8 mouse cellular contexts compared by ENCODE assay signal in the genomic region with DNA sequence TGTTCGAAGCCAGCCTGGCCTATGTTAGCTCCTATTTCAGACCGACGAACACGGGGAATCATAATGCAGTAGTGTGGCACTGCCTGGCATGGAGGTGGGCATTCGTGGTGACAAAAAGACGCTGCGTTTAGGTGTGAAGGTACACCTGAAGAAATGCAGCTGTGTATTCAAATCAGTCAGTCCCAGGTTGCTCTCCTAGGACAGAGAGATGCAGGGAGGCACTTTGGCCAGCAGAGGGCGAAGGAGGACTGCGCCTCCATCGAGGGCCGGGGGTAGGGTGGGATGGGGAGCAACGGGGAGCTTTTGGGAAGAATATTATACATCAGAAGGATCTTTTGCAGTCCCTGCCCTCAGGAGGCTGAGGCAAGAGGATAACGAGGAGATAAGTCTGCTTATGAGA. TPM values are rescaled to one million over a fixed set of nuclear protein-coding genes. Genes with fewer than 3 reads are reported as not detected.
DNase-seq lines count a peak whose midpoint lies in the region; ATAC-seq and TF ChIP-seq lines count a peak whose summit lies in the region.

No protein-coding gene starts in this region.

- no peaks in the 10 kb centered on the region for H3K9me3 ChIP-seq in hindbrain, embryonic 10.5 days
- no peaks in the 10 kb centered on the region for H3K9me3 ChIP-seq in hindbrain, embryonic 12.5 days (replicated peaks)
- H3K9me3 ChIP-seq in hindbrain, embryonic 14.5 days (ENCODE audit: control insufficient read depth, low read length) = no peaks in the 10 kb centered on the region

- no peak for ATAC-seq in hindbrain, embryonic 12.5 days (ENCODE audit: low FRiP score)
- no peak for ATAC-seq in hindbrain, embryonic 14.5 days (ENCODE audit: low FRiP score)
- peak; percentile 60; the same call in 1 of the 2 replicates for ATAC-seq in monocyte, adult 5-6 weeks (replicated peaks; ENCODE audit: insufficient number of reproducible peaks, low FRiP score, low TSS enrichment, poor library complexity, severe bottlenecking)

- H3K4me2 ChIP-seq in hindbrain, embryonic 12.5 days (replicated peaks) = no peak overlapping the region
- H3K4me2 ChIP-seq in hindbrain, embryonic 14.5 days (replicated peaks) = no peak overlapping the region

- 21% methylated on average over 13 of the region's 13 CpGs for WGBS in hindbrain, embryonic 10.5 days
- 22% methylated on average over 13 of the region's 13 CpGs for WGBS in hindbrain, embryonic 12.5 days
- 21% methylated on average over 13 of the region's 13 CpGs for WGBS in hindbrain, embryonic 14.5 days

- peak; percentile 70 for DNase-seq in hindbrain, embryonic 10.5 days (ENCODE audit: low spot score)
- DNase-seq in testis, postnatal 14 days (ENCODE audit: low spot score) = no peak
- DNase-seq in hindbrain, embryonic 14.5 days (ENCODE audit: low spot score) = peak; percentile 73
- no peak for DNase-seq in gastrocnemius, postnatal 25 days

- H3K9ac ChIP-seq in hindbrain, embryonic 12.5 days = no peak overlapping the region
- no peak overlapping the region for H3K9ac ChIP-seq in hindbrain, embryonic 14.5 days

- H3K4me1 ChIP-seq in hindbrain, embryonic 10.5 days (replicated peaks) = peaks cover 48% of the 10 kb centered on the region
- peaks cover 12% of the 10 kb centered on the region for H3K4me1 ChIP-seq in hindbrain, embryonic 12.5 days
- peaks cover 7% of the 10 kb centered on the region for H3K4me1 ChIP-seq in testis, adult 2 months (ENCODE audit: control insufficient read depth, insufficient read depth, low read length)
- H3K4me1 ChIP-seq in bone marrow macrophage, adult 2 months (ENCODE audit: control insufficient read depth, insufficient read depth, low read length) = no peaks in the 10 kb centered on the region
- H3K4me1 ChIP-seq in hindbrain, embryonic 14.5 days (replicated peaks; ENCODE audit: control insufficient read depth, insufficient read depth, low read length) = no peaks in the 10 kb centered on the region

- no peak for TF ChIP-seq POLR2A in testis, adult 2 months (IDR thresholded peaks at IDR 0.05; ENCODE audit: control insufficient read depth, low read depth, low read length)
- no peak for TF ChIP-seq POLR2A in bone marrow macrophage, adult 2 months (IDR thresholded peaks at IDR 0.05; ENCODE audit: borderline replicate concordance, low read depth, low read length)

- TF ChIP-seq CTCF in testis, adult 2 months (IDR thresholded peaks at IDR 0.05; ENCODE audit: control insufficient read depth, insufficient read depth, insufficient replicate concordance, low read depth, low read length) = peak; percentile 84
- TF ChIP-seq CTCF in bone marrow macrophage, adult 2 months (IDR thresholded peaks at IDR 0.05; ENCODE audit: low read depth, low read length) = peak; percentile 98

- H3K27me3 ChIP-seq in hindbrain, embryonic 10.5 days (ENCODE audit: insufficient read depth, poor library complexity, severe bottlenecking) = peaks cover 46% of the 10 kb centered on the region
- peaks cover 18% of the 10 kb centered on the region for H3K27me3 ChIP-seq in hindbrain, embryonic 12.5 days
- no peaks in the 10 kb centered on the region for H3K27me3 ChIP-seq in testis, adult 2 months (ENCODE audit: control insufficient read depth, insufficient read depth, low read length)
- H3K27me3 ChIP-seq in hindbrain, embryonic 14.5 days (ENCODE audit: control insufficient read depth, insufficient read depth, low read length) = peaks cover 14% of the 10 kb centered on the region

- H3K36me3 ChIP-seq in hindbrain, embryonic 10.5 days = no peaks in the 10 kb centered on the region
- H3K36me3 ChIP-seq in hindbrain, embryonic 12.5 days = no peaks in the 10 kb centered on the region
- H3K36me3 ChIP-seq in testis, adult 2 months (ENCODE audit: control insufficient read depth, insufficient read depth, low read length) = no peaks in the 10 kb centered on the region
- no peaks in the 10 kb centered on the region for H3K36me3 ChIP-seq in hindbrain, embryonic 14.5 days (replicated peaks; ENCODE audit: control insufficient read depth, insufficient read depth)

- no peak overlapping the region for H3K27ac ChIP-seq in hindbrain, embryonic 10.5 days
- H3K27ac ChIP-seq in hindbrain, embryonic 12.5 days = no peak overlapping the region
- H3K27ac ChIP-seq in testis, adult 2 months (ENCODE audit: control insufficient read depth, insufficient read depth, low read depth, low read length) = no peak overlapping the region
- no peak overlapping the region for H3K27ac ChIP-seq in bone marrow macrophage, adult 2 months (ENCODE audit: insufficient read depth, low read depth, low read length)
- H3K27ac ChIP-seq in hindbrain, embryonic 14.5 days = no peak overlapping the region

- no peak overlapping the region for H3K4me3 ChIP-seq in hindbrain, embryonic 10.5 days
- no peak overlapping the region for H3K4me3 ChIP-seq in hindbrain, embryonic 12.5 days
- H3K4me3 ChIP-seq in testis, adult 2 months (ENCODE audit: control insufficient read depth, low read depth, low read length) = no peak overlapping the region
- no peak overlapping the region for H3K4me3 ChIP-seq in bone marrow macrophage, adult 2 months (ENCODE audit: insufficient read depth, low read length)
- no peak overlapping the region for H3K4me3 ChIP-seq in hindbrain, embryonic 14.5 days (replicated peaks; ENCODE audit: low read length)

RNA-seq across cellular contexts. Expression of a gene that starts 5.9 kb away (rescaled TPM):
- polyA plus RNA-seq in hindbrain, embryonic 10.5 days (2016; fragmentation: Nextera tagmentation; extraction: Ambion mirVana) = 45.3 and 45.5 TPM in 2 replicates
- 30.1 and 39.0 TPM in 2 replicates for polyA plus RNA-seq in hindbrain, embryonic 12.5 days (2016; fragmentation: Nextera tagmentation; extraction: Ambion mirVana)
- 7.9 TPM in 2 replicates for polyA plus RNA-seq in testis, adult 2 months (2012; rRNA removed)
- 0.49 and 0.79 TPM in 2 replicates for polyA plus RNA-seq in bone marrow macrophage, adult 2 months (2012; ENCODE audit: insufficient read depth, insufficient read length, missing spikeins)
- polyA plus RNA-seq in hindbrain, embryonic 14.5 days (2014; fragmentation: Nextera tagmentation; extraction: Ambion mirVana) = 5.5 and 7.5 TPM in 2 replicates
- total RNA-seq in monocyte, adult 5-6 weeks (2017) = not detected in 3 replicates
- total RNA-seq in gastrocnemius, postnatal 25 days (2021) = 1 to 10 TPM; 1.3 TPM

RNA-seq across cellular contexts. Expression of a gene that starts 39.4 kb away (rescaled TPM):
- 20.1 and 25.1 TPM in 2 replicates for polyA plus RNA-seq in hindbrain, embryonic 10.5 days (2016; fragmentation: Nextera tagmentation; extraction: Ambion mirVana)
- 20.8 and 25.3 TPM in 2 replicates for polyA plus RNA-seq in hindbrain, embryonic 12.5 days (2016; fragmentation: Nextera tagmentation; extraction: Ambion mirVana)
- 14.9 and 15.0 TPM in 2 replicates for polyA plus RNA-seq in testis, adult 2 months (2012; rRNA removed)
- polyA plus RNA-seq in bone marrow macrophage, adult 2 months (2012; ENCODE audit: insufficient read depth, insufficient read length, missing spikeins) = 11.9 and 14.2 TPM in 2 replicates
- 27.3 and 29.6 TPM in 2 replicates for polyA plus RNA-seq in hindbrain, embryonic 14.5 days (2014; fragmentation: Nextera tagmentation; extraction: Ambion mirVana)
- total RNA-seq in monocyte, adult 5-6 weeks (2017) = 7.3 to 13.8 TPM (median 9.6 TPM) in 3 replicates
- total RNA-seq in gastrocnemius, postnatal 25 days (2021) = 10 to 100 TPM; 15.1 to 15.7 TPM

RNA-seq across cellular contexts. Expression of a gene that starts 39.7 kb away (rescaled TPM):
- polyA plus RNA-seq in hindbrain, embryonic 10.5 days (2016; fragmentation: Nextera tagmentation; extraction: Ambion mirVana) = 137 TPM in 2 replicates
- polyA plus RNA-seq in hindbrain, embryonic 12.5 days (2016; fragmentation: Nextera tagmentation; extraction: Ambion mirVana) = 120 TPM in 2 replicates
- 69.1 and 70.1 TPM in 2 replicates for polyA plus RNA-seq in testis, adult 2 months (2012; rRNA removed)
- 115 and 117 TPM in 2 replicates for polyA plus RNA-seq in bone marrow macrophage, adult 2 months (2012; ENCODE audit: insufficient read depth, insufficient read length, missing spikeins)
- 110 and 115 TPM in 2 replicates for polyA plus RNA-seq in hindbrain, embryonic 14.5 days (2014; fragmentation: Nextera tagmentation; extraction: Ambion mirVana)
- 62.6 to 74.1 TPM (median 67.8 TPM) in 3 replicates for total RNA-seq in monocyte, adult 5-6 weeks (2017)
- total RNA-seq in gastrocnemius, postnatal 25 days (2021) = 10 to 100 TPM; 23.0 to 28.4 TPM

Comparison
In these comparisons a context has a peak if more than half of its experiments do, and no peak if none do; other contexts are left out.
1. DNase-seq: peak in hindbrain, embryonic 10.5 days (single experiment) and hindbrain, embryonic 14.5 days (single experiment); none in testis, postnatal 14 days (single experiment) and gastrocnemius, postnatal 25 days (single experiment).